Mouse (Mus musculus) embryonic facial prominence, embryonic 15.5 days (tissue): ENCODE data around the gene Btbd3. TPM values are rescaled to one million over a fixed set of nuclear protein-coding genes. Genes with fewer than 3 reads are reported as not detected.
"Not testable (repeated sequence)": the region's sequence is repeated elsewhere in the genome, so short reads cannot be mapped to it uniquely, and the experiment has no call there.

Experiments
- ATAC-seq: fragments of 200-750 bp; cut with Nextera tagmentation; 2 replicates; pipeline ENCODE4 v1.8.0; 2017; ENCODE audit warnings: low read depth, moderate TSS enrichment; ENCODE audit not compliant: insufficient number of reproducible peaks, low FRiP score, low TSS enrichment
- H3K27ac ChIP-seq: fragments of 300-500 bp; sonication (generic); replicated peaks from 2 replicates; pipeline ENCODE4 v1.5.1; 2015; ENCODE audit warnings: mild to moderate bottlenecking, inconsistent platforms
- H3K27me3 ChIP-seq: fragments of 300-500 bp; sonication (generic); 2 replicates; pipeline ENCODE4 v1.6.1; 2015; ENCODE audit warnings: inconsistent platforms
- H3K36me3 ChIP-seq: fragments of 300-500 bp; sonication (generic); 2 replicates; pipeline ENCODE4 v1.6.1; 2015; ENCODE audit warnings: mild to moderate bottlenecking, inconsistent platforms
- H3K4me1 ChIP-seq: fragments of 300-500 bp; sonication (generic); 2 replicates; pipeline ENCODE4 v1.6.1; 2015; ENCODE audit warnings: inconsistent platforms
- H3K4me2 ChIP-seq: fragments of 300-500 bp; sonication (generic); replicated peaks from 2 replicates; pipeline ENCODE4 v1.6.1; 2015; ENCODE audit warnings: mild to moderate bottlenecking, inconsistent platforms
- H3K4me3 ChIP-seq: fragments of 300-500 bp; sonication (generic); replicated peaks from 2 replicates; pipeline ENCODE4 v1.5.1; 2015; ENCODE audit warnings: mild to moderate bottlenecking, inconsistent platforms
- H3K9ac ChIP-seq: fragments of 300-500 bp; sonication (generic); 2 replicates; pipeline ENCODE4 v1.6.1; 2015; ENCODE audit warnings: inconsistent platforms
- H3K9me3 ChIP-seq: fragments of 300-500 bp; sonication (generic); replicated peaks from 2 replicates; pipeline ENCODE4 v1.6.1; 2016; ENCODE audit warnings: inconsistent platforms
- WGBS: fragments of 180-500 bp; shearing (Covaris S2); methylation state at CpG from one replicate; pipeline ENCODE4 v1.1.7; 2015; 5-methylcytosine and 5-hydroxymethylcytosine counted together
- polyA plus RNA-seq: library from polyadenylated mRNA; unstranded; fragments of >200 nt; fragmentation: Nextera tagmentation; extraction: Ambion mirVana; gene quantifications from 2 replicates; pipeline ENCODE4 v1.2.1, GENCODE M21; 2015

The Btbd3 gene
- polyA plus RNA-seq, 1 experiment from 2014 or later = 22.7 TPM

DNA sequence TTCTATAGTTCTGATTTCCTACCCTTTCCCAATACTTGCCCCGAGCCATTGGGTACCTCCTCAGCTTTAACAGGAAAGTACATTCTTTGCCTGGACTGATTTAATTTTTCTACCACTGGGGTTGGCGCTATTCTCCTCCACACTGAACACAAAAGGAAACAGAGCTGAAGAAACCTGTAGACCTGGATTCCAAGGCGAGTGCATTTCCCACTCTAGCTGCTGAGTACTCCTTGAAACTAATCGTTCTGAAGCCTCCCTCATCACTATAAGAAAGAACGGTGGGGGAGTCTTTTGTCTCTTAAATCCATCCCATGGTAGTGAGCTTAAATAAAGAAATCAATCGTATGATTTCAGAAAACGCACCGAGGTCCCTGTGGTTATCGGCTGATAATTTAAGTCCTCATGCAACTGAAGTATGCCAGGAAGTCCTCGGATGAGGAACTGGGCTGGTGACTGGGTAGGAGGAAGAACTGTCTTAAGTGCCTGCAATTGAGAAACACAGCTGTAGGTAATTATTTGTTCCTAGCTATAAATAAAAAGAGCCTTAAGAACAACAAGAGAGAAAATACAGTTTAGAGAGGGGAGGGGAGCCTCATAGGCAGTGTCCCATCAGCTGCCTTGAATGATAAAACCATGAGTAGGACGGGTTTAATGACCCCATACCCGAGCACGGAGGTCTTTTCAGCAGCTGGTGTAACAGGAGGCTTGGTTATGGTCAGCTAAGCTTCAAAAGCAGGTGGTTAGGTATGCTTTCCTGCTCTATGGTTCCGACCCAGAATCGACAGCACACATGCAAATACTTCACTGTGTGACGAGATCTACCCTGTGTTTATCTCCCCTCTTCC, 66.1 kb downstream of the Btbd3 start:
- WGBS = 65% methylated on average over 16 of the region's 16 CpGs
- no peak for ATAC-seq
- H3K36me3 ChIP-seq = no peaks in the 10 kb centered on the region
- no peaks in the 10 kb centered on the region for H3K4me1 ChIP-seq
- no peaks in the 10 kb centered on the region for H3K9me3 ChIP-seq
- no peak overlapping the region for H3K4me3 ChIP-seq
- no peak overlapping the region for H3K9ac ChIP-seq
- H3K4me2 ChIP-seq = no peak overlapping the region
- H3K27ac ChIP-seq = no peak overlapping the region
- H3K27me3 ChIP-seq = no peaks in the 10 kb centered on the region

DNA sequence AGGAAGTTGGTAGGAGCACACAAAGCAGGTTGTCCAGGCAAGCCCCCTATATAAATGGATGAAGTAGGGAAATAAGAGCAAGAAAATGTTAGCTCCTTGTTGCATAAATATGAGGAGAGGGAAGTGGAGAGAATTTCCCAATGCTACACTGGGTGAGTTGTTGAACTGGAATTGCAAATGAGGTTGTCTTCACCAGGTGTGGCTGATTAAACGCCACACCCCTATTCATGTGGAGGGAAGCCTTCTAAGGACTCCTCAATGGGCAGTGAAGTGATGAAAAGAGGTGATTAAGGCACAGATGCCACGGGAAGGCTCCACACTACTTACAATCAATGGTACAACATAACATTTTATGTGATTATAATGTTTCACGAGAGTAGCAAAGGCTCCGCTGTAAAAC, 70.0 kb downstream of the Btbd3 start:
- H3K9ac ChIP-seq = no peak overlapping the region
- no peaks in the 10 kb centered on the region for H3K27me3 ChIP-seq
- ATAC-seq = no peak
- 61% methylated on average over 4 of the region's 4 CpGs for WGBS
- H3K9me3 ChIP-seq = no peaks in the 10 kb centered on the region
- no peak overlapping the region for H3K4me2 ChIP-seq
- no peak overlapping the region for H3K27ac ChIP-seq
- H3K4me1 ChIP-seq = no peaks in the 10 kb centered on the region
- no peaks in the 10 kb centered on the region for H3K36me3 ChIP-seq
- H3K4me3 ChIP-seq = no peak overlapping the region

GRCm38 (mm10) chr2:138334198-138334597, 77.8 kb downstream of the Btbd3 start:
- not testable (repeated sequence) for H3K27me3 ChIP-seq, H3K36me3 ChIP-seq, H3K4me1 ChIP-seq, ATAC-seq, H3K9me3 ChIP-seq, H3K4me2 ChIP-seq, H3K4me3 ChIP-seq, H3K9ac ChIP-seq, H3K27ac ChIP-seq
- WGBS = 63% methylated on average over 2 of the region's 2 CpGs

GRCm38 (mm10) chr2:138337886-138338494, 81.6 kb downstream of the Btbd3 start:
- WGBS = 77% methylated on average over 6 of the region's 6 CpGs
- Histone ChIP-seq H3K27ac (no peak overlapping the region), H3K27me3 (no peaks in the 10 kb centered on the region), H3K9me3 (no peaks in the 10 kb centered on the region), H3K4me3 (no peak overlapping the region), H3K4me2 (no peak overlapping the region), H3K4me1 (no peaks in the 10 kb centered on the region), H3K36me3 (no peaks in the 10 kb centered on the region), H3K9ac (no peak overlapping the region)
- no peak for ATAC-seq

GRCm38 (mm10) chr2:138338524-138338923, 82.2 kb downstream of the Btbd3 start:
- ATAC-seq = no peak
- Histone ChIP-seq H3K9me3 (no peaks in the 10 kb centered on the region), H3K36me3 (no peaks in the 10 kb centered on the region), H3K27ac (no peak overlapping the region), H3K4me3 (no peak overlapping the region), H3K4me2 (no peak overlapping the region), H3K27me3 (no peaks in the 10 kb centered on the region), H3K9ac (no peak overlapping the region), H3K4me1 (no peaks in the 10 kb centered on the region)
- 58% methylated on average over 1 of the region's 1 CpGs for WGBS

DNA sequence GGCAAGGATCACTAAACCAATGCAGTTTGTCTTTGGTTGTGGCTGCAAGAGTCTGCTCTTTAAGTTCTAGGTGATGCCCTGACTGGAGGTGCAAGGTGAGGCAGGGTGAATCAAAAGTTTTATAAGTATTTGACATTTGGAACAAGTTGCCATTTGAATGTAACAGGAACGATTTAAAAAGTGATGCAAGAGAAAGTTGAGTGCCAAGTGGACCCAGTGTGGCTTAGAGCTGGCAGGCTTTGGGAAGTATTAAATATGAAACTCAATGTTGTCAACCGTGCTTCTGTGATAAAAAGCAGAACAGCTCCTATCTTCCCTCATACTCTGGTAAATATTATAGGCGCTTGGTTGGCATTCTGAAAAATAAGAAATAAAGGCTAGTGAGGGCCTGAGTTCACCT, 99.0 kb downstream of the Btbd3 start:
- Histone ChIP-seq H3K4me3 (no peak overlapping the region), H3K9me3 (no peaks in the 10 kb centered on the region), H3K9ac (no peak overlapping the region), H3K27ac (no peak overlapping the region), H3K36me3 (no peaks in the 10 kb centered on the region), H3K27me3 (no peaks in the 10 kb centered on the region), H3K4me2 (no peak overlapping the region), H3K4me1 (no peaks in the 10 kb centered on the region)
- 82% methylated on average over 3 of the region's 3 CpGs for WGBS
- ATAC-seq = no peak

- Histone ChIP-seq H3K9ac (no peak overlapping the region), H3K4me3 (no peak overlapping the region), H3K36me3 (no peaks in the 10 kb centered on the region), H3K4me1 (no peaks in the 10 kb centered on the region), H3K9me3 (no peaks in the 10 kb centered on the region), H3K4me2 (no peak overlapping the region), H3K27ac (no peak overlapping the region), H3K27me3 (no peaks in the 10 kb centered on the region)
- no peak; the same call in 1 of the 2 replicates for ATAC-seq
- whole genome bisulfite sequencing = 24% methylated on average over 5 of the region's 5 CpGs
Measured at GRCm38 (mm10) chr2:138362474-138362873, 106.1 kb downstream of the Btbd3 start.

DNA sequence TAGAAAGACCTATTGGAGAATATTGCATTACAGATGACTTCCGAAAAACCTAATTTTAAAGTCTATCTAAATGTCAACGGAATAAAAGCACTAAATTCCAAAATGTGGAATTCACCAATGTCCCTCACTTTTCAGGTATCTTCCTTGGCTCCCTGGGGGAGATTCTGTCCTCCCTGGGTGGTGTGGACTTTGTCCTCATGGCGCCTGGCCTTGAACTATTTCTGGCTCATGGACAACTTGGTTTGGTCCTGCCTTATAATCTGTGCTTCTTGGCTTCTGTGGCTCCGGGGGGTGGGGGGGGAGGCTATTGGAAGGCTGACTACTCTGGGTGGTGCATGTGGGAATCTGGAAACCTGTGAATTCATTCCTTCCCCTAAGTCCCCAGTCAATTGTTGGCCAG, 109.0 kb downstream of the Btbd3 start:
- ATAC-seq = no peak
- Histone ChIP-seq H3K4me2 (no peak overlapping the region), H3K9ac (no peak overlapping the region), H3K27me3 (no peaks in the 10 kb centered on the region), H3K27ac (no peak overlapping the region), H3K4me1 (no peaks in the 10 kb centered on the region), H3K9me3 (no peaks in the 10 kb centered on the region), H3K4me3 (no peak overlapping the region), H3K36me3 (no peaks in the 10 kb centered on the region)
- WGBS = 86% methylated on average over 4 of the region's 4 CpGs

- 84% methylated on average over 5 of the region's 5 CpGs for WGBS
- Histone ChIP-seq H3K27ac (no peak overlapping the region), H3K4me1 (no peaks in the 10 kb centered on the region), H3K36me3 (no peaks in the 10 kb centered on the region), H3K4me3 (no peak overlapping the region), H3K9ac (no peak overlapping the region), H3K4me2 (no peak overlapping the region), H3K9me3 (no peaks in the 10 kb centered on the region), H3K27me3 (no peaks in the 10 kb centered on the region)
- no peak for ATAC-seq
Measured at GRCm38 (mm10) chr2:138374556-138374955, 118.2 kb downstream of the Btbd3 start.

DNA sequence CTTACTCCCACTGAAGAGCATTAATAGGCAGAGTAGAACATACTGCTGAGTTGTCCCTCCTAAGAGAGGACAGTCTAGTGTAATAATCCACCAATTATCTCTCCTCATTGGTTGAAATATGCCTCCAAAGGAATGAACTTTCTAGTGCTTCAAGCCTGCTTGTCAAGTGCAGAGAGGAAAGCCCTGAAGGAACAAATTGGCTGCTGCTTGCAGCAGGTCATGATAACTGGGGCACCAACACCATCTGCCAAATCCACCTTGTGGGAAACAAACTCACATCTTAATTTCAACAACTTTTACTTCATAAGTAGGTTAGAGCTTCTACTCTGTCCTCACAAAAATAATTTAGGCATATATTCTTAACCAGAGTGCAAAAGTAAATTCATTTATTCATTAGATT, 122.5 kb downstream of the Btbd3 start:
- Histone ChIP-seq H3K27me3 (no peaks in the 10 kb centered on the region), H3K27ac (no peak overlapping the region), H3K4me3 (no peak overlapping the region), H3K9ac (no peak overlapping the region), H3K9me3 (no peaks in the 10 kb centered on the region), H3K36me3 (no peaks in the 10 kb centered on the region), H3K4me2 (no peak overlapping the region), H3K4me1 (no peaks in the 10 kb centered on the region)
- no peak for ATAC-seq

- no peak overlapping the region for H3K4me3 ChIP-seq
- no peak overlapping the region for H3K9ac ChIP-seq
- WGBS = 65% methylated on average over 2 of the region's 2 CpGs
- H3K4me2 ChIP-seq = no peak overlapping the region
- H3K36me3 ChIP-seq = no peaks in the 10 kb centered on the region
- H3K27me3 ChIP-seq = no peaks in the 10 kb centered on the region
- H3K4me1 ChIP-seq = no peaks in the 10 kb centered on the region
- H3K9me3 ChIP-seq = no peaks in the 10 kb centered on the region
- ATAC-seq = no peak
- no peak overlapping the region for H3K27ac ChIP-seq
Measured at GRCm38 (mm10) chr2:138384762-138385161, 128.4 kb downstream of the Btbd3 start.

DNA sequence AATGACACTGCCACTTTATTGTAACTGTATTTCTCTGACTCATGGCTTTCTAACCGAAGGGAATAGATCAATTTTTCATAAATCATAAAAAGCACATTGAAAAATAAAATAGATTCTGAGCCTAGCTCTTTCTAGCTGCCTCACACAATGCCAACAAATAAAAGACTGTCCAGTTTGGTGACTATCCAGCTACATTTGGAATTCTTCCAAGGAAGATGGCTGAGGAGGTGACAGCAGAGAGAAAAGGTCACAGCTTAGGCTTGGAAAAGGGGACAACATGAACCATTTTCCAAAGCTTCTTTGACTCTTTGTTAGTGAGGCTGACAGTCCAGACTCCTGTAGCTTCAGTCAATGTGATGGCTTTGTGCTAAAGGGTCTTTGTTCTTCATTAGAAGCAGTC, 132.2 kb downstream of the Btbd3 start:
- Histone ChIP-seq H3K4me3 (no peak overlapping the region), H3K4me1 (no peaks in the 10 kb centered on the region), H3K9ac (no peak overlapping the region), H3K27me3 (no peaks in the 10 kb centered on the region), H3K36me3 (no peaks in the 10 kb centered on the region), H3K4me2 (no peak overlapping the region), H3K27ac (no peak overlapping the region), H3K9me3 (no peaks in the 10 kb centered on the region)
- 74% methylated on average over 1 of the region's 1 CpGs for WGBS
- no peak for ATAC-seq
